Mouse (Mus musculus) limb, embryonic 11.5 days (tissue): ENCODE results near the gene Zfp398. TPM values are rescaled to one million over a fixed set of nuclear protein-coding genes. Genes with fewer than 3 reads are reported as not detected.
A peak's percentile ranks its signal among the peaks of the same experiment; 100 is the strongest.

Experiments
- ATAC-seq: fragments of 200-750 bp; cut with Nextera tagmentation; 2 replicates; pipeline ENCODE4 v1.8.0; 2017; ENCODE audit warnings: low read depth; ENCODE audit not compliant: insufficient number of reproducible peaks, low FRiP score, low TSS enrichment
- DNase-seq: peaks from one replicate; pipeline ENCODE4 v3.0.0-alpha.2; 2015; ENCODE audit warnings: low spot score
- H3K27ac ChIP-seq: fragments of 300-500 bp; sonication (generic); replicated peaks from 2 replicates; pipeline ENCODE4 v1.5.1; 2014; ENCODE audit warnings: low read depth, mild to moderate bottlenecking, low read length
- H3K27me3 ChIP-seq: fragments of 300-500 bp; sonication (generic); 2 replicates; pipeline ENCODE4 v1.6.1; 2014; ENCODE audit warnings: mild to moderate bottlenecking, low read length, mixed read lengths; ENCODE audit not compliant: control insufficient read depth, insufficient read depth
- H3K36me3 ChIP-seq: fragments of 300-500 bp; sonication (generic); 2 replicates; pipeline ENCODE4 v1.6.1; 2014; ENCODE audit warnings: mild to moderate bottlenecking, low read length, moderate library complexity, mixed read lengths; ENCODE audit not compliant: control insufficient read depth, insufficient read depth
- H3K4me1 ChIP-seq: fragments of 300-500 bp; sonication (generic); 2 replicates; pipeline ENCODE4 v1.6.1; 2014; ENCODE audit warnings: low read length, mixed read lengths; ENCODE audit not compliant: control insufficient read depth, insufficient read depth
- H3K4me2 ChIP-seq: fragments of 300-500 bp; sonication (generic); 2 replicates; pipeline ENCODE4 v1.6.1; 2014; ENCODE audit warnings: low read depth, mild to moderate bottlenecking, moderate library complexity; ENCODE audit not compliant: severe bottlenecking
- H3K4me3 ChIP-seq: fragments of 300-500 bp; sonication (generic); 2 replicates; pipeline ENCODE4 v1.5.1; 2014; ENCODE audit warnings: low read depth, low read length
- H3K9ac ChIP-seq: fragments of 300-500 bp; sonication (generic); 2 replicates; pipeline ENCODE4 v1.6.1; 2014; ENCODE audit warnings: mild to moderate bottlenecking, low read length
- H3K9me3 ChIP-seq: fragments of 300-500 bp; sonication (generic); 2 replicates; pipeline ENCODE4 v1.6.1; 2016; ENCODE audit warnings: low read length; ENCODE audit not compliant: control insufficient read depth
- WGBS: fragments of 180-500 bp; shearing (Covaris S2); extraction: QIAGEN DNeasy Blood & Tissue Kit; methylation state at CpG from one replicate; pipeline ENCODE4 v1.1.7; 2014; 5-methylcytosine and 5-hydroxymethylcytosine counted together
- polyA plus RNA-seq: library from polyadenylated mRNA; unstranded; fragments of >200 nt; fragmentation: Nextera tagmentation; extraction: Ambion mirVana; gene quantifications from 2 replicates; pipeline ENCODE4 v1.2.1, GENCODE M21; 2014

The Zfp398 gene
- polyA plus RNA-seq, 1 experiment from 2014 or later: 9.3 TPM

DNA sequence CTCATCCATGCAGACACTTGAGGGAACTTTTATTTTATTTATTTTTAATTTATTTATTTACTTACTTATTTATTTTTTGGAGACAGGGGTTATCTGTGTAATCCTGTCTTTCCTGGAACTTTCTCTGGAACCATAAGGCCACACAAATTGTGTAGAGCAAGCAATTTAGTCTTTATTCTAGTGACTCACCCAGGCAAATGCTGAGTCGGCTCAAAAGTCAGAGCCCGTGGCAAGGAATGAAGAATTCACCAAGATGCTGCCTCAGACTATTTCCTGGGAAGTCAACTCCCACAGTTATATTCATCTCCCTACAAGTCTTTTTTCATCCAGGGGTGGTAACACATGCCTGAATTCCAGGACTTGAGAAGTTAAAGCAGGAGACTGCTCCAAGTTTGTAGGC, 29.9 kb upstream of the Zfp398 start:
- Histone ChIP-seq H3K27me3 (no peaks in the 10 kb centered on the region), H3K27ac (no peak overlapping the region), H3K36me3 (peaks cover 32% of the 10 kb centered on the region), H3K4me2 (no peak overlapping the region), H3K9ac (no peak overlapping the region), H3K9me3 (no peaks in the 10 kb centered on the region), H3K4me3 (no peak overlapping the region), H3K4me1 (0 out of 2 replicates have a peak, but pooled peaks cover 3% of the 10 kb centered on the region)
- ATAC-seq: no peak
- no peak for DNase-seq
- WGBS: 87% methylated on average over 2 of the region's 2 CpGs

DNA sequence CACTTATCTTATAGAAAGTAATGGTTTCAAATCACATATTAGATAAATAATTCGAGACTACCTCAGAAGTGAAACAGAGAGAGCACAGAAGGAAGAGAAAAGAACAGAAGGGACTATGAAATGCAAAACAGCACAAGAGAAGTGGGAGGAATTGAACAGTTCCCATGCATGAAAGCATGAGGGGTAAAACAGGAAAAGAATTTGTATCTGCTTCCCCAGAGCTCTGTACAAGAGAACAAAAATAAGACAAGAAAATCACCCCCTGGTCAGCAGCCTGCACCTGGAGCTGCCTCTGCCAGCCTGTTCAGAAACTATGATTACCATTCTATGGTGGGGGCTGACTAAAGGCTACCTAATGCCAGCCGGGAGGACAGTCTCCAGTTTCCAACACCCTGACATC, 28.0 kb upstream of the Zfp398 start:
- H3K27ac ChIP-seq: no peak overlapping the region
- peaks cover 25% of the 10 kb centered on the region for H3K36me3 ChIP-seq
- 0 out of 2 replicates have a peak, but pooled peaks cover 3% of the 10 kb centered on the region for H3K4me1 ChIP-seq
- DNase-seq (no peak), ATAC-seq (no peak)
- H3K4me2 ChIP-seq: no peak overlapping the region
- WGBS: 81% methylated on average over 2 of the region's 2 CpGs
- no peaks in the 10 kb centered on the region for H3K9me3 ChIP-seq
- no peak overlapping the region for H3K4me3 ChIP-seq
- no peak overlapping the region for H3K9ac ChIP-seq
- H3K27me3 ChIP-seq: no peaks in the 10 kb centered on the region

DNA sequence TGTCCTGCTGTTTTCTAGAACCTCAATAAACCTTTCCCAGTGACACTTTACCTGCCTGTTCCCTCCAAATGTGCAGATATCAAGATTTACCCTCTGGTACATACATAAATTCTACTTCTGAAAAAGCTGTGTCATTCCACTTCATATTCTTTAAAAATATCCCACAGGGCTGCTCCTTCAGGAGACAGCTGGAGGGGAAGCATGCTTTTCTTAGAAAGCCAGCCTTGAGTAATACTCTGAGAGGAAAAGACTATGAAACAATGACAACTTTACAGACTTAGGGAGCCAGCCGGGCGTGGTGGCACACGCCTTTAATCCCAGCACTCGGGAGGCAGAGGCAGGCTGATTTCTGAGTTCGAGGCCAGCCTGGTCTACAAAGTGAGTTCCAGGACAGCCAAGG, 26.9 kb upstream of the Zfp398 start:
- H3K36me3 ChIP-seq: peaks cover 17% of the 10 kb centered on the region

DNA sequence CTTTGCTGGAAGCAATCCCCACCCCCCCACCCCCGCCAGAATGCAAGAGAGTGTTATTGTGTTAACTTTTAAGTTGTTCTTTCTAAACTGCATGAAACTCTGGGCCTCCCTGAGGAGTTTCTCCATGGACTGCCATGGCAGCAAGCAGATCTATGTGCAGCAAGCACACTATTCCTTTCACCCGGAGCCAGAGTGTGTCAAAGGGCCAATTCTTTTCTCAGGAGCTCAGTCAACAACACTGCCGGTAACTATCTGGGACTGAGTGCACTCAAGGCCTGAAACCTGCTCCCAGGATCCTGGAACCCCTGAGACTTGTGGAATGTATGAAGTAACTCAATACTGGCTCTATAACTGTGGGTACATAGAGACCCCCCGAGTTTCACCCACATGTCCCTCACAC, 26.4 kb upstream of the Zfp398 start:
- no peak overlapping the region for H3K4me2 ChIP-seq
- peaks cover 12% of the 10 kb centered on the region for H3K36me3 ChIP-seq
- H3K4me3 ChIP-seq: no peak overlapping the region
- H3K4me1 ChIP-seq: peaks cover 3% of the 10 kb centered on the region; the same call in 1 of the 2 replicates
- DNase-seq (no peak), ATAC-seq (no peak)
- no peak overlapping the region for H3K9ac ChIP-seq
- WGBS: 88% methylated on average over 4 of the region's 4 CpGs
- no peaks in the 10 kb centered on the region for H3K9me3 ChIP-seq
- no peaks in the 10 kb centered on the region for H3K27me3 ChIP-seq
- no peak overlapping the region for H3K27ac ChIP-seq

More for the DNA sequence above, 26.9 kb upstream of the Zfp398 start:
- no peak for DNase-seq
- no peak overlapping the region for H3K27ac ChIP-seq
- ATAC-seq: no peak
- whole genome bisulfite sequencing: 94% methylated on average over 5 of the region's 5 CpGs
- no peak overlapping the region for H3K4me2 ChIP-seq
- H3K4me3 ChIP-seq: no peak overlapping the region
- H3K27me3 ChIP-seq: no peaks in the 10 kb centered on the region
- H3K4me1 ChIP-seq: 0 out of 2 replicates have a peak, but pooled peaks cover 3% of the 10 kb centered on the region
- no peak overlapping the region for H3K9ac ChIP-seq
- H3K9me3 ChIP-seq: no peaks in the 10 kb centered on the region

DNA sequence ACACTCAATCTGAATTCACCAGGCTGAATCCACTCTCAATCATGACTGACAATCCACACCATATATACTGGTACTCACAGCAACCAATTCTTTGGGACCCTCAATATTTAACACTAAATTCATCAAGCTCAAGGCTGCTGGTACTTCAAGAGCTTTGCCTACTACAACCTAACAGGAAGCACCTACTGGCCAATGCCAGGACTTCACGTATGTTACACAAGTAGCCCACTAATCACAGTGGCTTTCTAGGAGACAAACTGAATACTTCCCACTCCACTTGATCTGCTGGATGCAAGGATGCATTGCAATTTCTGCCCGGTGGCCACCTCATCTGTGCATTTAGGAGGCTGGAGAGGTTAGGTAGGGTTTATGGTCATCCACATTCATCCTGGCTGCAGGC, 25.3 kb upstream of the Zfp398 start:
- Histone ChIP-seq H3K36me3 (peaks cover 4% of the 10 kb centered on the region; the same call in 1 of the 2 replicates), H3K4me2 (no peak overlapping the region), H3K4me3 (no peak overlapping the region), H3K27ac (no peak overlapping the region), H3K9ac (no peak overlapping the region), H3K4me1 (peaks cover 7% of the 10 kb centered on the region; the same call in 1 of the 2 replicates), H3K27me3 (no peaks in the 10 kb centered on the region), H3K9me3 (no peaks in the 10 kb centered on the region)
- no peak for ATAC-seq
- DNase-seq: no peak
- 87% methylated on average over 2 of the region's 2 CpGs for WGBS

DNA sequence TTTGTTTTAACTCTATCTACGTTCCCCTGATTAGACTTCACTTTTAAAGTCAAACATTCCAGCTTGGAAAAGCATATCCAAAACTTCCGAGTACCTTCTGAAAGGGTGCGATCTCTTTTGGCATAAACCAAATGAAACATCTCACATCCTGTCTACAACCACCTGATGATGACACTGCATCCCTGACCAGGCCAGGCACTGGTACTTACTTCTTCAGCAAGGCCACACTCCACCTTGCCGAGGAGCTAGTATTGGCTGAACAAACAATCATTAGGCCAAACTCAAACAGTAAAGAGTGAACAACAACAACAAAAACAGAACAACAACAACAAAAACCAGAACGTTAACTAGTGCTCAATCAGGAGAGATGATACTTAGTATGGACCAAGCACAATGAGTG, 24.1 kb upstream of the Zfp398 start:
- Histone ChIP-seq H3K9me3 (no peaks in the 10 kb centered on the region), H3K9ac (peak overlapping the region; percentile 94), H3K4me3 (peak overlapping the region; percentile 77), H3K36me3 (no peaks in the 10 kb centered on the region), H3K4me1 (peaks cover 7% of the 10 kb centered on the region; the same call in 1 of the 2 replicates), H3K27me3 (no peaks in the 10 kb centered on the region), H3K4me2 (peak overlapping the region; percentile 74), H3K27ac (no peak overlapping the region)
- WGBS: 60% methylated on average over 5 of the region's 5 CpGs
- DNase-seq: no peak
- no peak for ATAC-seq

DNA sequence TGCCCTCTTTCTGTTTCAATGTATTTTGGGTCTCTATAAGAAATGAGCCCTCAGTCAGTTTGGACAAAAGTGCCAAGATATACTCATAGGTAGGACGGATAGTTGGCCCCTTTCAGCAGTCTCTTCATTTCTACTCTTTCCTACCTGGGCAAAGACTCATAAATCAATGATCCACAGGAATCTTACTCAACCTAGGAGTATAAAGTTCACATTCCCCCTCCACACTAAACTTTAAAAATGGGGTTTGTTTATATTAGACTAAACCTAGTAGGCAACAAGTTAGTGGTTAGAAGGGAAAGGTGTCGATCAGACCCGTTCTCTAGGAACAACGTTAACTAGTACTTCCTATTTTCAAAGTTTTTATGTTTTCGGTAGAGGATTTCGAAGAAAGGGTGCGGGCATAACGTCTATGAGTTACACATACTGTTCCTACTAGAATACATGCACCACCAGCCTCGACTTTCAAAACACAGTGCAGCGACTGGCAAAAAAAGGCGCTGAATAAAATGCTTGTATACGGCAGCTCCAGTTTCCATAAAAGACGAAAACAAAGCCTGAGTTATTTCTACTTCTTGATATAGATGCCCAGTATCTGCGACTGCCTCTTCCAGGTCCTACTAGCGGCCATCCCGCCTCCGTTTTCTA, 23.1 kb upstream of the Zfp398 start:
- no peak for DNase-seq
- Histone ChIP-seq H3K27ac (peak overlapping the region; percentile 93), H3K4me3 (peak overlapping the region; percentile 77), H3K4me2 (peak overlapping the region; percentile 74), H3K36me3 (no peaks in the 10 kb centered on the region), H3K27me3 (no peaks in the 10 kb centered on the region), H3K4me1 (peaks cover 7% of the 10 kb centered on the region; the same call in 1 of the 2 replicates), H3K9ac (peak overlapping the region; percentile 94), H3K9me3 (no peaks in the 10 kb centered on the region)
- WGBS: under 1% methylated on average over 17 of the region's 17 CpGs
- ATAC-seq: no peak

DNA sequence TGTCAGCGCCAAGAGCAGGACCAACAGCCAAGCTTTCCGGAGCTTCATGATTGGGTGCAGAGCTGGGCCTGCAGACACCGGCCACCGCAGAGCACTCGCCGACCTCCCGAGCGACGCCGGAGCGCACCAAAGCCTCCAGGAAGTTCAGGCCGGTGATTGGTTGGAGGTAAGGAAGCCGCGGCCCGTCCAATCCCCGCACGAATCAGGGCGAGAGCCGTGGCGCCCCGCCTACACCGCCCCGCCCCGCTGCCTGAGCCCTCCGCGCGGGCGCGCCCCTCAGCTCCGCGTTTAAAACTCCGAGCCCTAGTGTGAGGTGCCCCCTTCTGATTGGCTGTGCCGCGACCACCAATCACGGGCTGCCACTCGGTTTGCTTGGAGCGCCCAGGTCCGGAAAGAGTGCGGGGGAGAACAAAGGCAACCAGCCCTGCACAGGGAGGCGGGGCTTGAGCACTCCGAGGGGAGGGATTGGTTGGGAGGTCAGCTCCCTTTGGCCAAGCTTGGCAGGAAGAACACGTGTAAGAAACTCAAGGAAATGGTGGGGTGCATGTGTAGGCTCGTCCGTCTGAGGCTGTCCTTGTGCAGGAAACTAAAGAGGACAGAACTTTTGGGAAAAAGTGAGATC, 22.1 kb upstream of the Zfp398 start, which contains the start of gene Pdia4:
Gene Pdia4 (minus strand): TSS at position 174 of the 622 bp plus-strand sequence.
- peak within 1 kb of the TSS; percentile 74 for H3K4me2 ChIP-seq
- under 1% methylated on average over 44 of the region's 44 CpGs for WGBS
- H3K36me3 ChIP-seq: no peaks in the 10 kb centered on the region
- DNase-seq (peak; percentile 99), ATAC-seq (peak; percentile 100)
- peak within 1 kb of the TSS; percentile 94 for H3K9ac ChIP-seq
- no peaks in the 10 kb centered on the region for H3K9me3 ChIP-seq
- no peaks in the 10 kb centered on the region for H3K27me3 ChIP-seq
- peak within 1 kb of the TSS; percentile 77 for H3K4me3 ChIP-seq
- peak within 1 kb of the TSS; percentile 93 for H3K27ac ChIP-seq
- H3K4me1 ChIP-seq: peaks cover 7% of the 10 kb centered on the region; the same call in 1 of the 2 replicates
